In genomic region chr11:95117030-95117429, GRCm38 (mm10) we compare ENCODE assay signal across 9 mouse cellular contexts. TPM values are rescaled to one million over a fixed set of nuclear protein-coding genes. Genes with fewer than 3 reads are reported as not detected.
A peak's percentile ranks its signal among the peaks of the same experiment; 100 is the strongest.
DNase-seq lines count a peak whose midpoint lies in the region; ATAC-seq and TF ChIP-seq lines count a peak whose summit lies in the region.
"Had no signal": no experiment of that assay in that cellular context is flagged by ENCODE, and none has a peak within 500 bp of the region (broad histone marks: within the 10 kb centered on the region; RNA-seq: fewer than 3 reads in every experiment).

No protein-coding gene starts in this region.

- TF ChIP-seq POLR2A in cortical plate, adult 2 months (IDR thresholded peaks at IDR 0.05; ENCODE audit: extremely low read depth, insufficient read depth, low read length) = no peak

- no peak overlapping the region for H3K4me2 ChIP-seq in midbrain, embryonic 14.5 days (ENCODE audit: low read length)
- H3K4me2 ChIP-seq: embryonic facial prominence, embryonic 13.5 days had no signal

- no peaks in the 10 kb centered on the region for H3K4me1 ChIP-seq in cortical plate, adult 2 months (ENCODE audit: control insufficient read depth, insufficient read depth, low read length)
- peaks cover 13% of the 10 kb centered on the region; the same call in 1 of the 2 replicates for H3K4me1 ChIP-seq in midbrain, embryonic 14.5 days (ENCODE audit: control insufficient read depth, insufficient read depth, low read length)

- H3K9me3 ChIP-seq in midbrain, embryonic 14.5 days (ENCODE audit: control insufficient read depth, low read length) = no peaks in the 10 kb centered on the region
- H3K9me3 ChIP-seq: embryonic facial prominence, embryonic 13.5 days had no signal

- TF ChIP-seq CTCF in cortical plate, adult 2 months (IDR thresholded peaks at IDR 0.05; ENCODE audit: extremely low read depth, insufficient read depth, low read length) = peak; percentile 99

- peak; percentile 70; the same call in 1 of the 2 replicates for ATAC-seq in midbrain, embryonic 14.5 days (ENCODE audit: low FRiP score, low TSS enrichment)

- intact Hi-C loops in left cerebral cortex, postnatal 4 days (cut with DNase I) = loop anchor here (1.0 to 10.0 kb wide), 3 partner anchors 115 to 408 kb away; no protein-coding TSS in a partner anchor

- no peak overlapping the region for H3K9ac ChIP-seq in midbrain, embryonic 14.5 days (replicated peaks; ENCODE audit: low read length)
- H3K9ac ChIP-seq: embryonic facial prominence, embryonic 13.5 days had no signal

- no peak overlapping the region for H3K27ac ChIP-seq in cortical plate, adult 2 months (ENCODE audit: insufficient read depth, low read length)
- no peak overlapping the region for H3K27ac ChIP-seq in midbrain, embryonic 14.5 days (replicated peaks; ENCODE audit: low read depth, low read length)
- H3K27ac ChIP-seq: embryonic facial prominence, embryonic 13.5 days had no signal

- no peak overlapping the region for H3K4me3 ChIP-seq in cortical plate, adult 2 months (ENCODE audit: insufficient read depth, low read length)
- H3K4me3 ChIP-seq in midbrain, embryonic 14.5 days (replicated peaks; ENCODE audit: low read depth, low read length) = no peak overlapping the region
- H3K4me3 ChIP-seq: embryonic facial prominence, embryonic 13.5 days had no signal

- WGBS in midbrain, embryonic 14.5 days = 3% methylated on average over 6 of the region's 6 CpGs

- H3K36me3 ChIP-seq in midbrain, embryonic 14.5 days (ENCODE audit: control insufficient read depth, insufficient read depth, low read length) = no peaks in the 10 kb centered on the region
- no peaks in the 10 kb centered on the region for H3K36me3 ChIP-seq in splenic B cell, adult 2 months (ENCODE audit: control insufficient read depth, insufficient read depth, low read length, poor library complexity, severe bottlenecking)
- H3K36me3 ChIP-seq: embryonic facial prominence, embryonic 13.5 days had no signal

- DNase-seq in 3134 (ENCODE audit: extremely low read depth, insufficient read length, low spot score) = peak; percentile 73
- DNase-seq in ZHBTc4 (ENCODE audit: low read depth, low spot score) = peak; percentile 93
- DNase-seq in gastrocnemius, postnatal 10 days = peak; percentile 69
- DNase-seq in kidney, adult 18-20 months = peak; percentile 76
- DNase-seq in left cerebral cortex, postnatal 4 days = peak; percentile 69
- peak; percentile 94 for DNase-seq in midbrain, embryonic 14.5 days
- DNase-seq in splenic B cell, adult 2 months (ENCODE audit: low read depth, low spot score) = peak; percentile 80

- H3K27me3 ChIP-seq in midbrain, embryonic 14.5 days (ENCODE audit: control insufficient read depth, insufficient read depth, low read length) = peaks cover 47% of the 10 kb centered on the region
- no peaks in the 10 kb centered on the region; the same call in 1 of the 2 replicates for H3K27me3 ChIP-seq in splenic B cell, adult 2 months (ENCODE audit: control insufficient read depth, insufficient read depth, low read length, poor library complexity, severe bottlenecking)

RNA-seq across cellular contexts. Expression of gene Dlx3, which starts 2.9 kb away (rescaled TPM):
- polyA plus RNA-seq in cortical plate, adult 2 months (2012; rRNA removed) = not detected in 2 replicates
- total RNA-seq in gastrocnemius, postnatal 10 days (2021) = 1 to 10 TPM in 1 of 2 experiments, not detected in 1; 2.7 TPM
- not detected for total RNA-seq in left cerebral cortex, postnatal 4 days (2021)
- 0.13 and 0.38 TPM in 2 replicates for polyA plus RNA-seq in midbrain, embryonic 14.5 days (2014; fragmentation: Nextera tagmentation; extraction: Ambion mirVana)

RNA-seq across cellular contexts. Expression of gene Dlx4, which starts 29.0 kb away (rescaled TPM):
- polyA plus RNA-seq in cortical plate, adult 2 months (2012; rRNA removed) = 0.26 and 0.29 TPM in 2 replicates
- total RNA-seq in gastrocnemius, postnatal 10 days (2021) = under 1 TPM in 1 of 2 experiments, not detected in 1; 0.32 TPM
- under 1 TPM; 0.18 to 0.24 TPM for total RNA-seq in left cerebral cortex, postnatal 4 days (2021)
- 0.12 TPM in 1 of 2 replicates, not detected in the other for polyA plus RNA-seq in midbrain, embryonic 14.5 days (2014; fragmentation: Nextera tagmentation; extraction: Ambion mirVana)

RNA-seq across cellular contexts. Expression of gene Itga3, which starts 40.4 kb away (rescaled TPM):
- 15.3 and 17.7 TPM in 2 replicates for polyA plus RNA-seq in cortical plate, adult 2 months (2012; rRNA removed)
- 1 to 10 TPM; 3.4 to 4.6 TPM for total RNA-seq in gastrocnemius, postnatal 10 days (2021)
- 10 to 100 TPM; 20.3 to 20.5 TPM for total RNA-seq in left cerebral cortex, postnatal 4 days (2021)
- 9.0 and 11.7 TPM in 2 replicates for polyA plus RNA-seq in midbrain, embryonic 14.5 days (2014; fragmentation: Nextera tagmentation; extraction: Ambion mirVana)
